Mouse (Mus musculus): ENCODE results near the gene Jsrp1. TPM values are rescaled to one million over a fixed set of nuclear protein-coding genes. Genes with fewer than 3 reads are reported as not detected.

The Jsrp1 gene
- polyA plus RNA-seq, 1 experiment from 2014 or later: 0.95 TPM

DNA sequence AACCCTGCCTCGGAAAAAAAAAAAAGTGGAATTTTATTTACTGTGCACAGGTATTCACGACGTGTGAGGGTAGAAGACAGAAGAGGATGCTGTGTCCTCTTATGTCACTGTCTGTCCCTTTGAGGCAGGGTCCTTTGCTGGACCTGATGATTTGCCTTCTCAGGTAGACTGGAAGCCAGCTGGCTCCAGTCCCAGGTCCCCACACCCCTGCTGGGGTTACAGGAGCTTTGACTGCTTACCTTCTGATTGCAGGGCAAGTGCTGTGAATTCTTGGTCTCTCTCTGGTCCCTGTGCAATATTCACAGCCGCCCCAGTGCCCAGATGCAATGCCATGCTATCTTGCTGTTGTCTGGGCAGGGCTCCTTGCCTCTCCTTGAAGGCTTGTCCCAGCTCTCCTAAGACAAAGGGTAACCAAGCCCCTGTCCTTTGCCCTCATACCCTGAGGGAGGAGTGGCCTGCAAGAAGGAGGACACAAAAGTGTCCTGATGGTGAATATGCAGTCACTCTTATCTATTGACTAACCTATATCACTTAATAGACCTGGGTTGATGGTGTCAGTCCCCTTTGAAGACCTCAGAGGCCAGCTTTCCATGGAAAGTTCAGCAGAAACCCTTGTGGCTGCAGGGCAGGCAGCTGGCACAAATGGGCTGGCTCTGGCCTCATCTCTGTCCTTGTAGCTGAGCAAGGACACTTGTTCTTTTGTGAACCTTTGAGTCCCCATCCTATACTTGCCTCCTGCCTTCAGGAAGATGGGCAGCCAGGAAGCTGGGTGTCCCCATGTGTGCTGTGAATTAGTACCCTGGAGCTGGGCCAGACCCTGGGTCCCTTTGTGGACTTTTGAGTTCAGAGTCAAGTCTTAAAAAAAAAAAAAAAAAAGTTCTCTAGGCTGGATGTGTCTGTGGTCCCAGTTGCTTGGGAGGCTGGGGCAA lies 52.4 kb downstream of the Jsrp1 start:
- H3K4me2 ChIP-seq: no peak overlapping the region
- H3K27ac ChIP-seq: no peak overlapping the region
- no peaks in the 10 kb centered on the region for H3K27me3 ChIP-seq
- H3K4me1 ChIP-seq (replicated peaks): peaks cover 66% of the 10 kb centered on the region
- H3K4me3 ChIP-seq: no peak overlapping the region
- 0 out of 2 replicates have a peak overlapping the region, but pooled peaks have one; percentile 19 for H3K9ac ChIP-seq
- H3K36me3 ChIP-seq: peaks cover 10% of the 10 kb centered on the region
- no peak for ATAC-seq (ENCODE audit: low FRiP score)
- 88% methylated on average over 4 of the region's 4 CpGs for WGBS
- H3K9me3 ChIP-seq: no peaks in the 10 kb centered on the region

DNA sequence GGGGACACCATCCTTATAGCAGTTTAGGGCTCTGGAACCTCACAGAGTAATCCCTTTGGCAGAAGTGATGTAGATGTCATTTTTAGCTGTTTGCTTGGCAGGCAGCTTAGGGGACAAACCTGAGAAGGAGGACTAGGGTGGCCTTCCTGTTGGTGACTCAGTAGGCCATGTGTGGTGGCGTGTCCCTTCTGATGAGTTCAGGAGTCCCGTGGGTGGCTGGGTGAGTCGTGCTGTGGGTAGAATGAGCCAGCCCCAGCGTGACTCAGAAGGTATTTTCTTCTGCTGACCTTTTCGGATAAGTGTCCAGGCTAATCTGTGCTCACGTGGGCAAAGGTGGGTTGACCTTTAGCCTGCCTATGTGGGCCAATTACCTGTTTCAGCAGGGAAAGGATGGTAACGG lies 54.6 kb downstream of the Jsrp1 start:
- Histone ChIP-seq H3K9ac (peak overlapping the region; percentile 98), H3K27me3 (no peaks in the 10 kb centered on the region), H3K27ac (no peak overlapping the region), H3K4me1 (replicated peaks) (peaks cover 75% of the 10 kb centered on the region), H3K4me3 (no peak overlapping the region), H3K9me3 (no peaks in the 10 kb centered on the region), H3K4me2 (no peak overlapping the region), H3K36me3 (no peaks in the 10 kb centered on the region)
- 89% methylated on average over 7 of the region's 7 CpGs for WGBS
- no peak for ATAC-seq (ENCODE audit: low FRiP score)

MicroRNAs encoded within 50 kb of the gene (microRNA counts, 519-probe panel; counts per million panel counts)
- 51.3 counts per million for microRNA mmu-miR-1982

Small RNAs within 50 kb of the gene (microRNA-seq; reads per million reads assigned to microRNA genes)
- 3.0 reads per million, percentile 7 among the genes with 10 or more reads in this experiment for gene Mir1982

Other genes with a start within 250 kb of the Jsrp1 start
- 4.6 and 4.9 TPM in 2 replicates for gene Klf16, start 236.2 kb downstream of the Jsrp1 start, polyA plus RNA-seq (2015; fragmentation: Nextera tagmentation; extraction: Ambion mirVana)
- 93.8 and 96.2 TPM in 2 replicates for gene Abhd17a, start 223.2 kb downstream of the Jsrp1 start, polyA plus RNA-seq (2015; fragmentation: Nextera tagmentation; extraction: Ambion mirVana)
- gene Scamp4, start 210.6 kb downstream of the Jsrp1 start, polyA plus RNA-seq (2015; fragmentation: Nextera tagmentation; extraction: Ambion mirVana): 65.1 and 67.5 TPM in 2 replicates
- gene Adat3, start 210.6 kb downstream of the Jsrp1 start, polyA plus RNA-seq (2015; fragmentation: Nextera tagmentation; extraction: Ambion mirVana): 4.4 and 6.4 TPM in 2 replicates
- gene Gm49322, start 207.5 kb downstream of the Jsrp1 start, polyA plus RNA-seq (2015; fragmentation: Nextera tagmentation; extraction: Ambion mirVana): 3.1 and 3.3 TPM in 2 replicates
- 98.5 and 102 TPM in 2 replicates for gene Csnk1g2, start 190.7 kb downstream of the Jsrp1 start, polyA plus RNA-seq (2015; fragmentation: Nextera tagmentation; extraction: Ambion mirVana)
- gene Btbd2, start 156.4 kb downstream of the Jsrp1 start, polyA plus RNA-seq (2015; fragmentation: Nextera tagmentation; extraction: Ambion mirVana): 75.7 and 77.8 TPM in 2 replicates
- gene Mknk2, start 135.4 kb downstream of the Jsrp1 start, polyA plus RNA-seq (2015; fragmentation: Nextera tagmentation; extraction: Ambion mirVana): 55.4 and 56.2 TPM in 2 replicates
- gene Mob3a, start 111.5 kb downstream of the Jsrp1 start, polyA plus RNA-seq (2015; fragmentation: Nextera tagmentation; extraction: Ambion mirVana): 51.8 and 56.8 TPM in 2 replicates
- gene Izumo4, start 111.3 kb downstream of the Jsrp1 start, polyA plus RNA-seq (2015; fragmentation: Nextera tagmentation; extraction: Ambion mirVana): 36.4 and 42.8 TPM in 2 replicates
- 100 and 101 TPM in 2 replicates for gene Ap3d1, start 71.2 kb downstream of the Jsrp1 start, polyA plus RNA-seq (2015; fragmentation: Nextera tagmentation; extraction: Ambion mirVana)
- gene Dot1l, start 58.3 kb downstream of the Jsrp1 start, polyA plus RNA-seq (2015; fragmentation: Nextera tagmentation; extraction: Ambion mirVana): 18.9 and 19.4 TPM in 2 replicates
- 55.9 and 61.6 TPM in 2 replicates for gene Sf3a2, start 15.3 kb downstream of the Jsrp1 start, polyA plus RNA-seq (2015; fragmentation: Nextera tagmentation; extraction: Ambion mirVana)
- gene Plekhj1, start 14.9 kb downstream of the Jsrp1 start, polyA plus RNA-seq (2015; fragmentation: Nextera tagmentation; extraction: Ambion mirVana): 128 and 132 TPM in 2 replicates
- 0.22 TPM in 1 of 2 replicates, not detected in the other for gene Amh, start 8.3 kb downstream of the Jsrp1 start, polyA plus RNA-seq (2015; fragmentation: Nextera tagmentation; extraction: Ambion mirVana)
- 1,227 and 1,240 TPM in 2 replicates for gene Oaz1, start 13.2 kb upstream of the Jsrp1 start, polyA plus RNA-seq (2015; fragmentation: Nextera tagmentation; extraction: Ambion mirVana)
- 3.4 and 3.5 TPM in 2 replicates for gene Lingo3, start 30.5 kb upstream of the Jsrp1 start, polyA plus RNA-seq (2015; fragmentation: Nextera tagmentation; extraction: Ambion mirVana)
- 210 and 237 TPM in 2 replicates for gene Lsm7, start 41.7 kb upstream of the Jsrp1 start, polyA plus RNA-seq (2015; fragmentation: Nextera tagmentation; extraction: Ambion mirVana)
- gene Sppl2b, start 41.8 kb upstream of the Jsrp1 start, polyA plus RNA-seq (2015; fragmentation: Nextera tagmentation; extraction: Ambion mirVana): 63.6 and 68.8 TPM in 2 replicates
- 0.13 and 0.17 TPM in 2 replicates for gene Tmprss9, start 58.4 kb upstream of the Jsrp1 start, polyA plus RNA-seq (2015; fragmentation: Nextera tagmentation; extraction: Ambion mirVana)
- gene Timm13, start 87.5 kb upstream of the Jsrp1 start, polyA plus RNA-seq (2015; fragmentation: Nextera tagmentation; extraction: Ambion mirVana): 333 and 336 TPM in 2 replicates
- gene Lmnb2, start 104.7 kb upstream of the Jsrp1 start, polyA plus RNA-seq (2015; fragmentation: Nextera tagmentation; extraction: Ambion mirVana): 41.5 and 43.9 TPM in 2 replicates
- 8.0 and 8.1 TPM in 2 replicates for gene Gadd45b, start 116.6 kb upstream of the Jsrp1 start, polyA plus RNA-seq (2015; fragmentation: Nextera tagmentation; extraction: Ambion mirVana)
- 13.4 and 13.5 TPM in 2 replicates for gene Gng7, start 201.4 kb upstream of the Jsrp1 start, polyA plus RNA-seq (2015; fragmentation: Nextera tagmentation; extraction: Ambion mirVana)
- gene Diras1, start 212.2 kb upstream of the Jsrp1 start, polyA plus RNA-seq (2015; fragmentation: Nextera tagmentation; extraction: Ambion mirVana): 37.5 and 40.2 TPM in 2 replicates
- gene Slc39a3, start 223.9 kb upstream of the Jsrp1 start, polyA plus RNA-seq (2015; fragmentation: Nextera tagmentation; extraction: Ambion mirVana): 42.3 and 44.0 TPM in 2 replicates
- gene Sgta, start 246.7 kb upstream of the Jsrp1 start, polyA plus RNA-seq (2015; fragmentation: Nextera tagmentation; extraction: Ambion mirVana): 292 and 304 TPM in 2 replicates